Mouse (Mus musculus): ENCODE measurements around the gene Chkb.

DNA sequence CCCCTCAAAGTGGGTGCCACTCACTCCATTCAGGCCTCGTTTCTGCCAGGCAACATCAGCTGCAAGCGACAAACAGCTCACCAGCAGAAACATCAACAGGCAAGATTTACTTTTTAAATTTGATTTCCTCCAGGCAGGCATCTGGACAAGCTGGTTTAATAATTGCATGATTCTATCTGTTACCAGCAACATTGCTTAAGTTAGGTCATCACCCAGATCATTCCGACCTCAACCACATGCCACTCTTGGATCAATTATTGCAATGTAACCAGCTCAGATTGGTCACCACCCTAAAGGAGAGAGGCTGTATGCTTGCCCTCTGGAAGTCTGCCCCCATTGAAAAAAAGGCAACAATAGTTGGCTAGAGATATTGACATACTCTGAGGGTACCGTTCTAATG lies 41.8 kb upstream of the Chkb start:
- TF ChIP-seq TAL1 (IDR thresholded peaks at IDR 0.05; ENCODE audit: low read length): no peak
- TF ChIP-seq GATA1 (IDR thresholded peaks at IDR 0.05; ENCODE audit: low read length): no peak

Data from erythroblast, embryonic 14.5 days (primary cell).